Mouse (Mus musculus): ENCODE results near the gene Gsta3. TPM values are rescaled to one million over a fixed set of nuclear protein-coding genes. Genes with fewer than 3 reads are reported as not detected.

Gene Gsta3
- polyA plus RNA-seq, 1 experiment = 0.97 TPM

DNA sequence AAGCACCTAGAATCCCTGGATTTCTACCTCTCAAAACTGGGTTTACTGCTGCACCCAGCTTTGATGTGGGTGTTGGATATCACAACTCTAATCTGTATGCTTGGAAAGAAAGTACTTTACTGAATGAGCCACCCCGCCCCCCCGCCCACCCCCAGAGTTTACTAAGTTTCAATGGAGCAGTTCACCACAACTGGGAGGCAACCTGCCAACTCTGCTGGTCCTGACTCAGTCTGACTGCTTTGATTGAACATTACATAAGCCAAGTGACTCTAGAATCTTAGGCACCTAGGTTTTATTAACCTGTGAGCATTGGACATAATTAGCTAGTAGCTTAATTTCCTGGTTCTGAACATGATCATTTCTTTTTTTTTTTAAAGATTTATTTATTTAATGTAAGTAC lies 73.9 kb downstream of the Gsta3 start:
- H3K27me3 ChIP-seq (ENCODE audit: control insufficient read depth, insufficient read depth, low read length) = no peaks in the 10 kb centered on the region
- WGBS = 39% methylated on average over 2 of the region's 2 CpGs
- no peak overlapping the region for H3K27ac ChIP-seq (ENCODE audit: control insufficient read depth, insufficient read depth, low read length)
- no peaks in the 10 kb centered on the region for H3K4me1 ChIP-seq (replicated peaks; ENCODE audit: control insufficient read depth, insufficient read depth, low read length)
- TF ChIP-seq POLR2A (IDR thresholded peaks at IDR 0.05; ENCODE audit: control insufficient read depth, extremely low read depth, insufficient read depth, low read length, poor library complexity) = no peak
- no peak overlapping the region for H3K4me3 ChIP-seq (ENCODE audit: control insufficient read depth, insufficient read depth, low read length)
- H3K36me3 ChIP-seq (ENCODE audit: control insufficient read depth, insufficient read depth, low read length) = no peaks in the 10 kb centered on the region
- no peak for DNase-seq

Other genes with a start within 250 kb of the Gsta3 start
- gene Tram2, start 161.4 kb upstream of the Gsta3 start, polyA plus RNA-seq (2012; rRNA removed) = 9.2 and 10.2 TPM in 2 replicates
- gene Tmem14a, start 22.0 kb upstream of the Gsta3 start, polyA plus RNA-seq (2012; rRNA removed) = 1.8 and 2.5 TPM in 2 replicates
- 0.22 and 0.43 TPM in 2 replicates for gene Khdc1a, start 109.1 kb downstream of the Gsta3 start, polyA plus RNA-seq (2012; rRNA removed)
- gene Khdc1c, start 127.7 kb downstream of the Gsta3 start, polyA plus RNA-seq (2012; rRNA removed) = 0.09 TPM in 1 of 2 replicates, not detected in the other
- 0.07 TPM in 1 of 2 replicates, not detected in the other for gene Khdc1b, start 143.0 kb downstream of the Gsta3 start, polyA plus RNA-seq (2012; rRNA removed)

All from thymus, adult 2 months (tissue).